ENCODE assay signal across 10 mouse cellular contexts in the genomic region with DNA sequence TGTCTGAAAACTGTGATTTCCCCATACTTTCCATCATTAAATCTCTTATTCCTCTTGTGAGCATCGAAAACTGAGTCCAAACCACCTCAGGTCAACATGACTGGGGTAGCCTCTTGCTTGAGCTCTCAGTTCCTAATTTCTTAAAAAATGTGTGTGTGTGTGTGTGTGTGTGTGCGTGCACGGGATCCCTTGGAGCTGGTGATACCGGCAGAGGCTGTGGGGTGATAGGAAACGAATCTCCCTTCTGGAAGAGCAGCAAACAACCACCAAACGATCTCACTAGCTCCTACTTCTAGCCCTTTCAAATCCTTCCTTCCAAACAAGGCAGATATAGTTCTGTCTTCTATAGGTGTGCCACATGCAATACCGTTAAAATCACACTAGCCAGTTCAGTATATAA. TPM values are rescaled to one million over a fixed set of nuclear protein-coding genes. Genes with fewer than 3 reads are reported as not detected.
A peak's percentile ranks its signal among the peaks of the same experiment; 100 is the strongest.
DNase-seq lines count a peak whose midpoint lies in the region; ATAC-seq and TF ChIP-seq lines count a peak whose summit lies in the region.
"Had no signal": no experiment of that assay in that cellular context is flagged by ENCODE, and none has a peak within 500 bp of the region (broad histone marks: within the 10 kb centered on the region; RNA-seq: fewer than 3 reads in every experiment).

No protein-coding gene starts in this region.

- ATAC-seq in heart, postnatal 0 days (ENCODE audit: insufficient read depth, low read depth), result no peak
- ATAC-seq in embryonic facial prominence, embryonic 13.5 days (ENCODE audit: insufficient number of reproducible peaks, insufficient read depth, low FRiP score, low TSS enrichment, low read depth), result no peak
- no peak for ATAC-seq in hindbrain, embryonic 16.5 days
- ATAC-seq in midbrain, embryonic 12.5 days (ENCODE audit: low FRiP score, low read depth), result no peak
- ATAC-seq in activated CD4-positive, CD25-positive, alpha-beta regulatory T cell, adult 4 months, result no peak

- no peak for TF ChIP-seq EP300 in heart, postnatal 0 days (IDR thresholded peaks at IDR 0.05; ENCODE audit: low read depth)
- no peak for TF ChIP-seq EP300 in heart, adult 2 months (IDR thresholded peaks at IDR 0.05; ENCODE audit: insufficient read depth, low read depth, low read length)

- 83% methylated on average over 7 of the region's 7 CpGs for WGBS in heart, postnatal 0 days
- 86% methylated on average over 7 of the region's 7 CpGs for WGBS in heart, adult 2 months
- 86% methylated on average over 7 of the region's 7 CpGs for WGBS in embryonic facial prominence, embryonic 13.5 days
- 81% methylated on average over 7 of the region's 7 CpGs for WGBS in hindbrain, embryonic 16.5 days
- 85% methylated on average over 7 of the region's 7 CpGs for WGBS in midbrain, embryonic 12.5 days

- H3K4me1 ChIP-seq in heart, postnatal 0 days (ENCODE audit: control insufficient read depth, insufficient read depth), result peaks cover 7% of the 10 kb centered on the region; the same call in 1 of the 2 replicates
- H3K4me1 ChIP-seq in heart, adult 2 months (ENCODE audit: control insufficient read depth, insufficient read depth, low read length), result peaks cover 2% of the 10 kb centered on the region
- peaks cover 14% of the 10 kb centered on the region for H3K4me1 ChIP-seq in embryonic facial prominence, embryonic 13.5 days
- H3K4me1 ChIP-seq in hindbrain, embryonic 16.5 days (ENCODE audit: control insufficient read depth, insufficient read depth, low read depth, low read length), result peaks cover 7% of the 10 kb centered on the region
- H3K4me1 ChIP-seq in midbrain, embryonic 12.5 days, result peaks cover 7% of the 10 kb centered on the region

- no peak for TF ChIP-seq CTCF in heart, postnatal 0 days (IDR thresholded peaks at IDR 0.05; ENCODE audit: low read depth)
- no peak for TF ChIP-seq CTCF in heart, adult 2 months (IDR thresholded peaks at IDR 0.05)

- no peak for DNase-seq in heart, postnatal 0 days (ENCODE audit: low spot score)
- no peak for DNase-seq in heart, adult 2 months
- DNase-seq in right cerebral cortex, postnatal 36 days (ENCODE audit: low spot score in 2 of 2), result no peak
- no peak for DNase-seq in cerebellum, adult 9-10 months

- H3K4me2 ChIP-seq in heart, postnatal 0 days (ENCODE audit: low read depth, low read length), result peak overlapping the region; percentile 84
- H3K4me2 ChIP-seq in embryonic facial prominence, embryonic 13.5 days, result peak overlapping the region; percentile 74
- H3K4me2 ChIP-seq in hindbrain, embryonic 16.5 days (ENCODE audit: low read length), result peak overlapping the region; percentile 60
- peak overlapping the region; percentile 84 for H3K4me2 ChIP-seq in midbrain, embryonic 12.5 days (replicated peaks)

- H3K27me3 ChIP-seq in heart, postnatal 0 days (ENCODE audit: control insufficient read depth, insufficient read depth, low read length), result no peaks in the 10 kb centered on the region
- no peaks in the 10 kb centered on the region for H3K27me3 ChIP-seq in heart, adult 2 months (ENCODE audit: control insufficient read depth, insufficient read depth, low read length)
- H3K27me3 ChIP-seq in embryonic facial prominence, embryonic 13.5 days, result no peaks in the 10 kb centered on the region
- no peaks in the 10 kb centered on the region for H3K27me3 ChIP-seq in hindbrain, embryonic 16.5 days (replicated peaks; ENCODE audit: control insufficient read depth, insufficient read depth, low read length)
- no peaks in the 10 kb centered on the region for H3K27me3 ChIP-seq in midbrain, embryonic 12.5 days

- H3K9me3 ChIP-seq in heart, postnatal 0 days (replicated peaks; ENCODE audit: control insufficient read depth, low read length), result no peaks in the 10 kb centered on the region
- no peaks in the 10 kb centered on the region for H3K9me3 ChIP-seq in embryonic facial prominence, embryonic 13.5 days
- no peaks in the 10 kb centered on the region for H3K9me3 ChIP-seq in hindbrain, embryonic 16.5 days (ENCODE audit: control insufficient read depth, low read length)
- H3K9me3 ChIP-seq in midbrain, embryonic 12.5 days, result no peaks in the 10 kb centered on the region

- intact Hi-C loops in heart, adult 2 months (cut with DNase I), result no loop called here

- H3K4me3 ChIP-seq in heart, postnatal 0 days (ENCODE audit: low read depth, low read length), result peak overlapping the region; percentile 54
- no peak overlapping the region; the same call in 1 of the 2 replicates for H3K4me3 ChIP-seq in heart, adult 2 months
- H3K4me3 ChIP-seq in embryonic facial prominence, embryonic 13.5 days, result peak overlapping the region; percentile 67
- peak overlapping the region; percentile 68 for H3K4me3 ChIP-seq in hindbrain, embryonic 16.5 days (ENCODE audit: low read length)
- H3K4me3 ChIP-seq in midbrain, embryonic 12.5 days, result peak overlapping the region; percentile 73

- no peaks in the 10 kb centered on the region for H3K79me2 ChIP-seq in heart, adult 2 months (replicated peaks; ENCODE audit: control insufficient read depth, insufficient read depth, low read length)

- 0 out of 2 replicates have a peak overlapping the region, but pooled peaks have one; percentile 78 for H3K27ac ChIP-seq in heart, postnatal 0 days (ENCODE audit: low read depth)
- no peak overlapping the region for H3K27ac ChIP-seq in heart, adult 2 months
- no peak overlapping the region for H3K27ac ChIP-seq in embryonic facial prominence, embryonic 13.5 days
- H3K27ac ChIP-seq in hindbrain, embryonic 16.5 days (ENCODE audit: low read depth, low read length), result peak overlapping the region; percentile 91
- no peak overlapping the region for H3K27ac ChIP-seq in midbrain, embryonic 12.5 days (replicated peaks)

- no peak for TF ChIP-seq POLR2A in heart, adult 2 months (IDR thresholded peaks at IDR 0.05; ENCODE audit: insufficient read depth, low read depth, low read length)

- H3K36me3 ChIP-seq in heart, postnatal 0 days (replicated peaks; ENCODE audit: control insufficient read depth, insufficient read depth, low read length), result peaks cover 28% of the 10 kb centered on the region
- no peaks in the 10 kb centered on the region for H3K36me3 ChIP-seq in heart, adult 2 months (ENCODE audit: control insufficient read depth, insufficient read depth, low read length)
- H3K36me3 ChIP-seq in embryonic facial prominence, embryonic 13.5 days, result peaks cover 24% of the 10 kb centered on the region
- H3K36me3 ChIP-seq in hindbrain, embryonic 16.5 days (ENCODE audit: control insufficient read depth, insufficient read depth, low read length), result 0 out of 2 replicates have a peak, but pooled peaks cover 8% of the 10 kb centered on the region
- no peaks in the 10 kb centered on the region for H3K36me3 ChIP-seq in midbrain, embryonic 12.5 days

- no peak overlapping the region for H3K9ac ChIP-seq in heart, postnatal 0 days (replicated peaks; ENCODE audit: low read depth, low read length)
- no peak overlapping the region for H3K9ac ChIP-seq in heart, adult 2 months (ENCODE audit: low read depth, low read length)
- peak overlapping the region; percentile 88 for H3K9ac ChIP-seq in embryonic facial prominence, embryonic 13.5 days
- H3K9ac ChIP-seq in hindbrain, embryonic 16.5 days (ENCODE audit: low read depth, low read length), result peak overlapping the region; percentile 96
- peak overlapping the region; percentile 77; the same call in 1 of the 2 replicates for H3K9ac ChIP-seq in midbrain, embryonic 12.5 days (replicated peaks)

RNA-seq across cellular contexts. Expression of a gene that starts 0.6 kb away (rescaled TPM):
- 11.4 TPM in 1 of 2 replicates, not detected in the other for total RNA-seq in heart, postnatal 0 days (2014; rRNA removed; ENCODE audit: low replicate concordance)
- 1.7 and 2.1 TPM in 2 replicates for polyA plus RNA-seq in heart, postnatal 0 days (2015; fragmentation: Nextera tagmentation; extraction: Ambion mirVana)
- total RNA-seq in heart, adult 2 months (2021), result 1 to 10 TPM; 2.6 to 2.7 TPM
- polyA plus RNA-seq in heart, adult 2 months (2012; rRNA removed), result 1.4 and 1.6 TPM in 2 replicates
- 1.5 and 2.4 TPM in 2 replicates for polyA plus RNA-seq in embryonic facial prominence, embryonic 13.5 days (2015; fragmentation: Nextera tagmentation; extraction: Ambion mirVana)
- 1.2 and 1.4 TPM in 2 replicates for polyA plus RNA-seq in hindbrain, embryonic 16.5 days (2015; fragmentation: Nextera tagmentation; extraction: Ambion mirVana)
- polyA plus RNA-seq in midbrain, embryonic 12.5 days (2016; fragmentation: Nextera tagmentation; extraction: Ambion mirVana), result 0.73 and 1.5 TPM in 2 replicates
- under 1 TPM in 1 of 2 experiments, not detected in 1; 0.74 TPM for polyA plus RNA-seq in activated CD4-positive, CD25-positive, alpha-beta regulatory T cell, adult 4 months (2017; shearing (Covaris generic))

RNA-seq across cellular contexts. Expression of a gene that starts 10.0 kb away (rescaled TPM):
- 136 and 146 TPM in 2 replicates for total RNA-seq in heart, postnatal 0 days (2014; rRNA removed; ENCODE audit: low replicate concordance)
- polyA plus RNA-seq in heart, postnatal 0 days (2015; fragmentation: Nextera tagmentation; extraction: Ambion mirVana), result 127 and 140 TPM in 2 replicates
- 100 to 1,000 TPM; 148 to 191 TPM for total RNA-seq in heart, adult 2 months (2021)
- 152 and 158 TPM in 2 replicates for polyA plus RNA-seq in heart, adult 2 months (2012; rRNA removed)
- polyA plus RNA-seq in embryonic facial prominence, embryonic 13.5 days (2015; fragmentation: Nextera tagmentation; extraction: Ambion mirVana), result 138 and 149 TPM in 2 replicates
- polyA plus RNA-seq in hindbrain, embryonic 16.5 days (2015; fragmentation: Nextera tagmentation; extraction: Ambion mirVana), result 136 and 148 TPM in 2 replicates
- polyA plus RNA-seq in midbrain, embryonic 12.5 days (2016; fragmentation: Nextera tagmentation; extraction: Ambion mirVana), result 66.4 and 77.5 TPM in 2 replicates
- 10 to 100 TPM; 27.1 to 29.5 TPM for polyA plus RNA-seq in activated CD4-positive, CD25-positive, alpha-beta regulatory T cell, adult 4 months (2017; shearing (Covaris generic))

RNA-seq across cellular contexts. Expression of a gene that starts 54.4 kb away (rescaled TPM):
- 0.08 TPM in 1 of 2 replicates, not detected in the other for total RNA-seq in heart, postnatal 0 days (2014; rRNA removed; ENCODE audit: low replicate concordance)
- polyA plus RNA-seq in heart, postnatal 0 days (2015; fragmentation: Nextera tagmentation; extraction: Ambion mirVana), result 0.15 and 0.43 TPM in 2 replicates
- not detected for total RNA-seq in heart, adult 2 months (2021)
- 0.26 and 0.86 TPM in 2 replicates for polyA plus RNA-seq in heart, adult 2 months (2012; rRNA removed)
- 0.20 and 0.29 TPM in 2 replicates for polyA plus RNA-seq in embryonic facial prominence, embryonic 13.5 days (2015; fragmentation: Nextera tagmentation; extraction: Ambion mirVana)
- polyA plus RNA-seq in hindbrain, embryonic 16.5 days (2015; fragmentation: Nextera tagmentation; extraction: Ambion mirVana), result 2.9 and 3.0 TPM in 2 replicates
- polyA plus RNA-seq in midbrain, embryonic 12.5 days (2016; fragmentation: Nextera tagmentation; extraction: Ambion mirVana), result 0.13 and 0.14 TPM in 2 replicates
- under 1 TPM; 0.28 to 0.32 TPM for polyA plus RNA-seq in activated CD4-positive, CD25-positive, alpha-beta regulatory T cell, adult 4 months (2017; shearing (Covaris generic))
- total RNA-seq: gastrocnemius, adult 8-10 months; megakaryocyte progenitor cell, adult 5-6 weeks had no signal

RNA-seq across cellular contexts. Expression of a gene that starts 54.4 kb away (rescaled TPM):
- total RNA-seq in heart, postnatal 0 days (2014; rRNA removed; ENCODE audit: low replicate concordance), result 27.2 and 30.1 TPM in 2 replicates
- polyA plus RNA-seq in heart, postnatal 0 days (2015; fragmentation: Nextera tagmentation; extraction: Ambion mirVana), result 9.5 and 10.5 TPM in 2 replicates
- 10 to 100 TPM in 1 of 2 experiments, 1 to 10 TPM in 1; 8.5 to 11.7 TPM for total RNA-seq in heart, adult 2 months (2021)
- polyA plus RNA-seq in heart, adult 2 months (2012; rRNA removed), result 8.1 and 8.6 TPM in 2 replicates
- polyA plus RNA-seq in embryonic facial prominence, embryonic 13.5 days (2015; fragmentation: Nextera tagmentation; extraction: Ambion mirVana), result 14.4 and 16.5 TPM in 2 replicates
- 4.4 and 4.9 TPM in 2 replicates for polyA plus RNA-seq in hindbrain, embryonic 16.5 days (2015; fragmentation: Nextera tagmentation; extraction: Ambion mirVana)
- polyA plus RNA-seq in midbrain, embryonic 12.5 days (2016; fragmentation: Nextera tagmentation; extraction: Ambion mirVana), result 16.3 and 18.9 TPM in 2 replicates
- 10 to 100 TPM in 1 of 2 experiments, 1 to 10 TPM in 1; 6.2 to 11.9 TPM for polyA plus RNA-seq in activated CD4-positive, CD25-positive, alpha-beta regulatory T cell, adult 4 months (2017; shearing (Covaris generic))

Comparison
In these comparisons a context has a peak if more than half of its experiments do, and no peak if none do; other contexts are left out.
1. H3K27ac ChIP-seq: peak in heart, postnatal 0 days (single experiment) and hindbrain, embryonic 16.5 days (single experiment); none in heart, adult 2 months (single experiment), embryonic facial prominence, embryonic 13.5 days (single experiment) and midbrain, embryonic 12.5 days (single experiment).
2. H3K9ac ChIP-seq: peak in embryonic facial prominence, embryonic 13.5 days (single experiment), hindbrain, embryonic 16.5 days (single experiment) and midbrain, embryonic 12.5 days (single experiment); none in heart, postnatal 0 days (single experiment) and heart, adult 2 months (single experiment).
3. Peak in every context shown above with its lines, with median percentiles within 50 percentile points of each other: H3K4me2 ChIP-seq.